Mouse (Mus musculus) right cerebral cortex, postnatal 25 days (tissue): ENCODE measurements around the gene Ptprk.

Experiments used
- DNase-seq: peaks from one replicate; pipeline ENCODE4 v3.0.0; 2022

Gene Ptprk

DNA sequence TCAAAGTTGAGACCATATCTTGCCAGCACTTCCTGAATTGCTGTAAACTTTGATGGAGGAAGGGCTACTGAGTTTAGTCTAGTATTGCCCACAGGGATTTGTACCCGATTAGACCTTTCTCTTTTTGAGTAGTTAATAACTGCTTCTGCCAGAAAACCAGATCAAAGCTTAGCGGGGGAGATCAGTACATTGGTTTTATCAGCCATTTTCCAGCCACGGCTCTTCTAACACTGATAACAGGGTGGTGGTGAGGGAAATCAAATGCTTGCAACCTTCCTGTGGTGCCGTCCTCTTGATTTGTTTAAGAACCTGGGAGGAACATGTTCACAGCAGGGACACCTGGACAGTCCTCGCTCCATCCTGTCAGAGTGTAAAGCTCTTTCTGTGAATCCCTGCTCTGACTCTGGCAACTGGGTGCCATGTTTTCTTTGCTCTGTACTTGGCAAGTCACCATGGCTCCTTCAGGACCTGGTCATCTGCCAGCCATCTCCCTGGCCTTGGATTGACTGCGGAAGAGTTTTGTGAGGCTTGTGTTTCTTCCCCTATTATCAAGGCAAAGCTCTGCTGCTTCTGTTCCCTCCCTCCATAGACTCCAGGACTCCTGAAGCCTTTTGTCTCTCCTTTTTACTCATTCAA, 231.9 kb downstream of the Ptprk start:
- no peak for DNase-seq

DNA sequence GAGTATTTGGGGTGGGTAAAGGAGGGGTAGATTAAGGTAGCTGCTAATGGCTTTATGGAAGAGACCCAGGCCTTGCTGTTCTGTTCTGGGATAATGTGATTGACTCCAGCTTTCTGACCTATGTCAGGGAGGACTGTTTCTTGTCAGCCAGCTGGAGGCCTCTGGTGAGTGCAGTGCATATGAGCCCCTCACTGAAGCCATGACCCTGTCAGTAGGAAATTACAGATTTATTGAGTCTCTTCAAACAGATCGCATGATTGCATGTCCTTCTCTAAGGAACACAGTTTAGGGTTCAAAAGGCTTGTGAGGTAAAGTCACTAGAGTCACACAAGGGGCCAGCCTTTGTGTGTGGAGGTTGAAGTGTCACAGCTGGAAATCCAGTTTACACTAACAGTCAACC, 236.7 kb downstream of the Ptprk start:
- DNase-seq: no peak

DNA sequence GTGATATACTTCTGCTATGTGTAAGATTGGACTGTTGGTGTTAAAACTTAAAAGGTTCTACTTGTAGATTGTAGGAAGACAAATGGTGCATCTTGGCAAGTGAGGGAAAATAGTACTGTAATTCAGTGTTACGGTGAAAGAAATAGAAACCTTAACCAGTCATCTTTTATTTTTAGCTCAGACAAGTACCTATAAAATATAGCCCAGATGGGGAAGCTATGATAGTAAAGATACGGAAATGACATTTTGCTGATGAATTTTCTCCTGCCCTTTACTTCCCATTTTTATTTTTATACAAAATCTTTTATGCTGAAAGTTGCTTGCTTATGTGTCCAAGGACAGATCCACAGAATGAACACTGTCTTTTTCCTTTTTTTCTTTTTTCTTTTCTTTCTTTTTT, 248.4 kb downstream of the Ptprk start:
- DNase-seq: no peak

DNA sequence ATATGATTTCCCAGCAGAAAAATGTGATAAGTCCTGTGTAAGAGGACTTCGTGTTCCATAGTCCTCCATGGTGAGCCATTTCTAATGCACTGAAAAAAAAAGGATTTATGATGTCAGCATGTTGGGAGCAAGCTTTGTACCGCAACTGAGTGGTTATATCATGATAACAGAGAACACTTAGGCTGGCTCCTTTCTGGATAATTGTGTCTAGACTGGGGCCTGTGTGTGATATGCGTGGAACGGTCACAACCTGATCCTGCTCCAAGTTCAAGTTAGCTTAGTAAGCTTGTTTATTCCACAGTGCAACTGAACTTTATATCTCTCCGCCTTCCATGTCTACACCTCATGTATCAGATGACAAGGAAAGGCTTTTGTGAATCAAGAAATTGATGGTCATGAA, 260.6 kb downstream of the Ptprk start:
- no peak for DNase-seq

DNA sequence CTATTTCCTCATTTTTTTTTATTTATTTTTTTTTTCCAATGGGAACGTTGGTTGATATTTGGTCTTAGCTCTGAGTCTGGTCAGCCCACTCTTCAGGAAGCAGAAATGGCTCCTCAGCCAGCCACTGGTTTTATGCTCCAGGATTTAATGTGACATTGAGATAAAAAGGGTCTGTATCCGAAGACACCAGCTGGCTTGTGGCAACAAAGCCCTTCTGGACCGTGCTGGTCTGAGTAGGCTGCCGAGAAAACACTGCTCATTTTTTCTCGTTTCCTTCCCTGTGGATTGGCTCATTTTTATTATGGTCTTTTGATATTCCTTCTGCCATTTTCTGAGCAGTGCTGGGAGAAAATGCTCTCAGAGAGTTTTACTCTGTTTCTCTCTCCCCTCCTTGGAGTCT, 263.9 kb downstream of the Ptprk start:
- DNase-seq: no peak

DNA sequence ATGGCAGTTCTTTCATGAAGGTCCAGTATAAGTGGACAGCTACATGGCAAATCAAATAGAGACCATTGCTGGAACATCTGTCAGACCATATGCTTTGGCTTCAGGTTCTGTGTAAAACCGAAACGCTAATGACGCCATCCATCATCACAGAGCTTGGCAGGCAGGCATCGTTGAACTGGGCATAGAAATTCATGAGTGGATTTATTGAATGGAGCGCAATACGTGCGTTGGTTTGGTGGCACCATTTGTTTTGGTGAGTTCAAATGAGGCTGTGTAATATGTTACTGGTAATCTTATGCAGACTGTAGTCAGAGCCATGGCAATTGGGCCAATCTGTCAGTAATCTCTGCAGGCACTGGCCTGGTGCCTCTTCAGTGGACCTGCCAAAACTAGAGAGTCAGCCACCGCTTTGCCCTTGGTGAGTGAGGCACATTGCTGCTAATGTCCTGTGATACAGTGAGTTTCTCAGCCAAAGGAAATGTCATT, 270.6 kb downstream of the Ptprk start:
- DNase-seq: no peak

DNA sequence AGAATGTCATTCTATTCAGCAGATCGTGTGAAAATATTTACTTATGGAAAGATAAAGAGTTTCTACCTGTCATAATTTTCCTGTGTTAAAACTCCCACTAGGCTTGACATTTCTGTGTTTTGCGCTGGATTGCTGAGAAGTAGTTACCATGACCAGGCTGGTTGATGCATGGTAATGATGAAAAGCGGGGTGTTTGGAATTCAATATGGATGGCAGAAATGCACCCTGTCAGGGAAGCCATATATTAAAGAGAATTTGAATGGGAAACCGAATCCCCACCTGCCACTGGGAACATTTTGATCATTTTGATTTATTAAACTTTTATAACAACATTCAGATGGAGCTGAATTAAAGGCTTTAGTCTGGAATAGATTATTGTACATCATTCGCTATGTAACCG, 290.7 kb downstream of the Ptprk start:
- DNase-seq: no peak

DNA sequence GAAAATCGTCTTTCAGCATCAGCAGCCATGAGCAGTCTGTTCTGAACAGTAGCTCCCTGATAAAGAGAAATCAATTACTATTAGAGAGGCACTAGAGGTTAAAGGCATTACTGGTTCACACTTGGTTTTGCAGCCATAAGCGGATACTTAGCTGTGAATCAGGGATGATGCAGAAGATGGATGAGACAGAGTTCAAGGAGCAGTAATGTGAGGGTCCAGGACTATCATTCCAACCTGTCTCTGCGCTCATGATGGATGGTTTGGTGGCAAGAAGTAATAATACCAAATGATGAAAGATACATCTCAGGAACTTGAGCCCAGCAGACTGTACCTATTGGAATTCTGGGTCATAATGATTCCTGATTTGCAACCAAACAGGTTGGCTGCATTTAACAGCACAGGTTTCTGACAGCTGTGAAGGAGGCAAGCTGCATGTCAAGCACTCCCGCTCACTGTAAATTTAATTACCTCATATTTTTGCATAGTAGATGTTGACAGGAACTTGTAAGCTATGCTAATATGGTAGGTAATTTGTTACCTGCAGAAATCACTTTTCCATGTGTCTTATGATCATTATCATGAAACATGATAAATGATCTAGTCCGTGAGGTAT, 291.6 kb downstream of the Ptprk start:
- DNase-seq: no peak

DNA sequence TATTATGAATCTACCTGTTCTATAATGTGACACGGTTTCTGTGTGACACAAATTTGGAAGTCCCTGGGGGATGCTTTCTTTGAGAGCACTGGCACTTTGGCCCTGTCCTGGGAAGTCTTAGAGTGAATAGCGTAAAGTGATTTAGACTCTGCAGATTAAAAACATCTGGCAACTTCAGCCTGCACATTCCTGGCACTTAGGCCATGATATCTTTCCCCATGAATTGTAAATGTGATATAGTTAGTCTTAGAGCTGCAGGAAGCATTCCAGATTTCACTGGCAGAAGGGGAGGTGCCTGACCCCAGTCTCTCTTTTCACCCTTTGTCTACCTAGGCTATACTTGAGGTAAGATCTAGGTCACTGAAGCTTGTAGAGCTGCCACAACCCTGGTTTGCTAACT, 295.2 kb downstream of the Ptprk start:
- no peak for DNase-seq

DNA sequence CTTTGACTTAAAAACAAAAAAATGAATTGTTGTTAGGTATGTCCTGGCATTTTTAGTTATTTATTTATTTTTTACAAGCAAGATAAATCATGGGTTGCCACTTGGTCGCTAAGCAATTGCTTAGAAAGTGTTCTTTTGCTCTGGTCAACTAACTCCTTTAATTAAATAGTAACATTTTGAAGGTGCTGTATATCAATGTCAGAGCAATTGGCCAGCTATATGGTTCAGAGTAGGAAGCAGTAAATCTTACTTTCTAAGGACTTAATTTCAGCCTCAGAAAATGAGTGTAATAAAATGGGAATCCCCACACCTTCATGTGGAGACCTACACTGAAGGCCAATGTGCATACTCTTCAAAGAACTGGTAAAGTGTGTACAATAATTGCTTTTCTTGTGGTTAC, 300.3 kb downstream of the Ptprk start:
- DNase-seq: no peak

DNA sequence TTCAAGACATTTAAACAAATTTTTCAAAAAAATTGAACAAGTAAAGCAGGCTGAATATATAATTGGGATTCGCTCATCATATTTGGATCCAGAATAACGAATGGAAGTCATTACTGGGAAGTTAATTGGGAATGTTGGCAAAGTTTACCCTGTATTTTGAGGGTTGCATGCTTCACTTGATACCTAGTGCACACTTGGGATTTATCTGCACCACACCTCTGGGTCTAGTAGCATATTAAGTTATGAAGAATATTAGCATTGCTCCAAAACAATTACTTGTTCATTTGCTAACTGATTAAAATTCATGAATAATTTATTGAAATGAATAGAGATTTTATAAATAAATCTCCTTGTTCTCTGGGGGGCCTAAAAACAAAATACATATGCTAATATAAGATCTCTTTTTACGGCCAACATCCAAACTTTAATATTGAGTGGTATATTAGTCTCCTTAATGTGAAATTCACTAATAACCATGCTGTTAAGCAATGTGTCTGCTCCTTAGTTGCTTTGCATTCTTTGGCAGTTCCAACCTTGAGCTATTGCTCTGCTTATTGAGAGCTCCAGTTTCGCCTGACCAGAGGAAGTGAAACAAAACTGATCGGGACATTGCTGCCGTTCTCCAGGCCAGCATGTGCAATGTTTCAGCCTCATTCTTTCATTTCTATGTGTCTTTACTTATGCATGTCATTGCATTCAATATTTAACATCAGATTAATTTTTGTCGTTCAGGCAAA, 305.3 kb downstream of the Ptprk start:
- DNase-seq: no peak

DNA sequence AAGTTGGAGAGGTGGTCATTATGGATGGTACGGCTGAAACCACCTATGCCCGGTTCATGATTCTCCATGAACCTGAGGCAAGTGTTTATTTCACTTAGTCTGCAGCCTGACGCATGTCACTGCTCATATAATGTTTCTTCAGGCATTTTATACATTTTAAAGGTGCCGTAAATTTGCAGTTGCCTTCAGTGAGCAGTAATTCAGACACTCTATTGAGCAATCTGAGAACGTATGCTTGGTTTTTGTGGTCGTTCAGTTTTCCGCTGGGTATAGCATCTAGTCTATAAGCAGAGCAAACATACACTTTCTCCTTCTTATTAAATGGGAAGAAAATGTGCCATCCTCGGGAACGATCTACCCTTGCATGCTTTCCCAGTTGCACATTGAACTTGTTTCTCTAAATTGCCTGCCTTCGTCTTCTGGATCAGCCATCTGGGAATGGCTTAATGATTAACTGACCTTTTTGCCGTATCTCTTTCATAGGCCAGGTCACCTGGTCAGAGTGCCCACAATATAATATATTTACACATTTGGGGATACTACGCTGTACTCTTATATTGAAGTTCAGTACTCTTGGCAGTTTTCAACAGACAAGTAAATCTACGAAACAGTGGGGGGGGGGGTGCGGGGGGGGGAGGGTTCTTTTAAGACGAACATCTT, 313.1 kb downstream of the Ptprk start:
- no peak for DNase-seq

DNA sequence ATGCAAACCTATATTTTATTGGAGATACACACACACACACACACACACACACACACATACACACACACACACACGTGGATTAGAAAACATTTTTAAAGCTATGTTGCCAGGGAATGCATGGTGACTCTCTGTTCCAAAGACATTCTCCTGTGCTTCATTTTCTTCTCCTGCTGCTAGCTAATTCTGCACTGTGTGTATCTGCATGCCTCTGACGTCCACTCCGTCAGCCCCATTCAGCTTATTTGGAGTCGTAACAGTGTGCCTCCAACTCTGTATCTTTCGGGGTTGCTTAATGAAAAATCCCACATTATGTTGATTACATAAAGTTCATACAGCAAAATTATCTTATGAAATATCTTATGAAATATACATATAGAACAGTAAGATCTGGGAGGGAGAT, 316.5 kb downstream of the Ptprk start:
- DNase-seq: no peak

DNA sequence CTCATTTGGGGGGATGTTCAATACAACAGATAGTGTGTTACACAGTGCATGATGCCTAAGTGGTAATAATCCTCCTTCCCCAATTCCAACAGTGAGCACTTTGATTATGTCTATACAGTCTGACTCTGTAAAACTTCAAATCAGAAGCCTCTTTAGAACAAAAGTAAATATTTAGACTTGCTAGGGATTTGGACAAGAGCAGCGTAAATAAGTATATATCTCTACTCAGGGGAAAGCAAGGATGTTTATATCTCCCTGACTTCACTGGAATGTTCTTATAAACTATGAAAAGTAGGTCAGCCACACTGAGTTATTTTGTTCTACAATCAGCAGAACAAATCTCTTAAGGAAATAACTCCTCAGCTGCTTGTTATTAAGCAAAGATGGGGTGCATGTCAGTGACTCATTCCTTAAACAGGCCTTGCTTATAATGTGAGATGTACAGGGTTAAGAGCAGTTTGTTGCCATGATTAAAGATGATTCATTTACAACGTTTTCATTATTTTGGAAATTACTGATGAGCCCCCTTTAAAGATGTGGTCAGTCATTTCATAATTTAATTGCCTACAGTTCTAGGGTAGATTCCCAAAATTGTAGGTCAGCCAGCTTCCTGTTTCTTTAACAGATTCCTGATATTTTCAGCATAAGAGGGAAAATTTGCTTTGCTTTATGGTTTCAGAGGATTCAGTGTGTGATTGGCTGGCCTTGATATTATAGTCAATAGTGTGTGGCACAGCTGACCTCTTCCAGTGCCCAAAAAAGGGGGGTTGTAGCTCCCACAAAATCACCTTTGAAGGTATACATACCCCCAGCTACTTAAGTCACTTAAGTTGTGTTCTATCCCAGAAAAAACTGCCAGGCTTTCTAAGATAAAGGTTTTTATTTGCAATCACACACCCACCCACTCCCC, 321.2 kb downstream of the Ptprk start:
- no peak for DNase-seq

DNA sequence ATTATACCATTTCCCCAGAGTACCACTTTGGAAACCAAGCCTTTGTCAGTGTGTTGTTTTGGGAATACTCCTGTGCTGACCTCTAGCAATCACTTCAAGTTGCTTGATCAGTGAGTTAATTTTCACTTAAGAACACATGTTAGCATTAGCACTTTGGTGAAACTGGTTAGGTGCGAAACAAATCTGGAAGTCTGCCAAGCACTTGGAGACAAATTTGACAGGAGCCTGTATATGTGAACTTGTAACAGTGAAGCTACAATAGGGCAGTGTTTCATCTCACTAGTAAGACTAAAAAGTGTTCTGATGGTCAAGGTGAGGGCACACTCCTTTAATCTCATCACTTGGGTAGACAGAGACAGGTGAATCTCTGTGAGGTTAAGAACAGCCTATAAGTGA, 321.9 kb downstream of the Ptprk start:
- DNase-seq: no peak

DNA sequence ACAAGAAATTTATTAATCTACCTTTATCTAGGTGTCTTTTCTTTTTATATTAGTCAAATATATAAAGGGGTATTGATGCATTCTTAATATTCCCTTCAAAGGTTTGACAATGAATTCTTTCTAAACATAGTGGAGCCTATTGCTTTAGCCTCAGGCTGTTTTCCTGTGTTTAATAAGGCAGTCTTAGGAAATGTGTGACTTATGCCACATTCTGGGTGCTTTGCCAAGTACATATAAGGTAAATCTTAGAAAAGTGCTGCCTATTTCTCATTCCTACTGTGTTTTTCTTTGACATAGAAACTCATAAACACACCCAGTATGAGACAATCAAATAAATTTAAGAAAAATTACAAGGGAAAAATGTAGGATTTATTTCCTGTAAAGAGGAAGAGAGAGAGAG, 327.2 kb downstream of the Ptprk start:
- no peak for DNase-seq

DNA sequence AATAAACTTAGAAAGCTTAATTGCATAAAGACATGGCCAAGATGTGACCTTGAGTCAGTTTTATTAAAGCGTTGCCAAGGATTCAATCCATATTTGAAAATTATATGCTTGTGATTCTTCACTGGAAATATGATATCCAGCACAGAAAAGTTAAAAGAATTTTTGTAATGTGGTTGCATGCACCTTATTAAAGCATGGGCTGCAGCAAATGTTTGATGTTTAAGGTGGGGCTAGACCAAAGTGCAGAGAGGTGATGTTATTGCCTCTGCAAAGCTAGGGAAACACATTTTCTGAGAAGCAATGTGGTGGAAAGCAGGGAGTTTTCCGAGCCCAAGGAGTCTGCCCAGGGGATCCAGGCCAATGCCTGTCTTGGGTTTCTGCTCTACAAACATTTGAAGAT, 334.4 kb downstream of the Ptprk start:
- DNase-seq: no peak

DNA sequence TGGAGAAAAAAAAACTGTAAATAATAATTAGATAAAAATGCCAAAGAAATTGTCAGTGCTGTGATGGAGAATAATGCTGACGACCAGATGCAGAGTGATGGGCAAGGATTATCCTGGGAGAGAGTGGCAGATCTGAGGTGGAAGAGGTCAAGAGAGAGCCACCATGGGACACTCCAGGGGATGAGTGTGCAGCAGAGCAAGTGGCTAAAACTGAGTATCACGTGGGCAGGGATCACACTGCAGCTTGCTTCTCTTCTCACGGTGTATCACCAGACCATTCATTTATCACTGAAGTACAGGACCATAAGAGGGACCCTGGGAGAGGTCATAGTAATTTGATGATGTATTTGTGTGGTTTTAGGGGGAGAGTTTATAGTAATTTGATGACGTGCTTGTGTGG, 340.2 kb downstream of the Ptprk start:
- no peak for DNase-seq

DNA sequence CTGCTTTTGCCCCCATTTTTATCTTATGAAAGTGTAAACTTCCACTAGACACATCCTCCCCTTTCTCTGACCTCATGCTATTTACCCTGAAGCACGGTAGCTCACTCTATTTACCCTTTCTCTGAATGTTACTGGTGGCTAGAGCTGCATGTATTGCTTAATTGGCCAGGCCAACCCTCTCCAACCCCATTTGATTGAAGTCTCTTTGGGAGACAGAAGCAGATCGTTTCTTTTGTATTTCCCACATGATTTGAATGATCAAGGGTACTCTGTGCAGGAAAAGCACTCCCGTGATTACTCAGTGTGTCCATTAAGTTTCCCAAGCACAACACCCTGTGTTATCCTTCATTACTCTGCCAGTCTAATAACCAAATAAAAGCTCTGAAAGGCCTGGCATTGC, 348.0 kb downstream of the Ptprk start:
- no peak for DNase-seq

DNA sequence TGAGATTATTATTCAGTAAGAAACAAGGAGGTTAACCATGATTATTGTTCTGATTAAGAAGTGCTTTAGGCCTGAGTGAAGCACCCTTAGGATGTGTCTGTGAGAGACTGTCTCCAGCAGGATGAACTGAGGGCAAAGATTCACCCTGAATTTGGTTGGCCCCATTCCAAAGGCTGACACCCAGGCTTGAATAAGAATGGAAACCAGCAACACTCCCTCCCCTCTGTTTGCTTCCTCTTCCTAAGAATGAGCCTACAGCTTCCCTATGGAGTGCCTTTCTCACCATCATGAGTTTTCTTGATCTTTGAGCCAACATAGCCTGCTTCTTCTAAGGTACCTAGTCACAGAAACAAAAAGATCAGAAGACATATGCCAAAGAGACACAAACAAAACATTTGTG, 350.8 kb downstream of the Ptprk start:
- no peak for DNase-seq

DNA sequence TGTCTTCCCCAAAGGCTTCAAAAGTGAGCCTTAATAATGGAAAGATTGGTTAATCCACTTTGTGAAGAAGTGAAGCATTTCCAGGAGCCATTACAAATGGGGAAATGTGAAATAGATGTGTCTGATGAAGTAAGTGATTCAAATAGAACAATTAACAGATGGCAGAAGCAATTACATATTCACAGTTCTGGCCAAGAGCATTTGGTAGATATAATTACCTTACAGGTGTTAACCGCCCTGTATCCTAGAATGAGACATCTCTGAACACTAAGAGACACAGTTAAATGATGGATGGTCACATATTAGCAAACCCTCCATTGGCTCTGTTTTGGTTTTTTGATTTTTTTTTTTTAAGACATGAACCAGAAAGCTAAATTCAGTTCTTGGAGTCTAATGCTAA, 361.5 kb downstream of the Ptprk start:
- no peak for DNase-seq

DNA sequence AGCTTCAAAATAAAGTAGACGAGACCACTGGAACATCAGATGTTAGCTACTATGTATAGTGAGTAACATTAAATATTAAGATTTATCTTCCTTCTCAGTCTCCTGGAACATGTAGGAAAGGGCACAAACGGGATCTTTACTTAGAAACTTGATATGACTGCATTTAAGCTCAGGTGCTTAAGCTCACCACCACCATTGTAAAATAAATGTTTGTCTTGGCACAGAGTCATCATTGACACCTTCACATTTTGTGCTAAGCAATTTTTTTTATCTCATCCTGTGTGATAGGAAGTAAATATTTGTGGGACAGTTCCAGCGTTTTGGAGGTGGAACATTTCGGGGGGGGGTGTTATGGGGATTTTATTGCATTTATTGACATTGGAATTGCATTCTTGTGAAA, 375.2 kb downstream of the Ptprk start:
- DNase-seq: no peak

DNA sequence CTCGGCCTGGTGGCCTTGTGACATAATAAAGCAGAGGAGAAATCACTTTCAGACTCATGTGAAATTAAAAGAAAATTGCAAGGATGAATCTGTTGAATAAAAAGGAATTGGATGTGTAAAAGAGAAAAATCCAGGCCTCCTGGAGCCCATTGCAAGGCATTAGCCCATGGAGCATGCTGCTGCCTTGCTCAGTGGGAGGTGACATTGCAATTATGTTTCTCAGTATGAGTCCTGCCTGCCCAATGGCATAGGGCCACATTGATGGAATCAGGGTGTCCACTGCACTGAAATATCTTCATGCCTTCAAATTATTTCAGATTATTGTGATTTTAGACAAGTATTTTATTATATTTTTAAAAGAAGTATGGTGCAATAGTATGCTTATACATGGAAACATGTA, 376.0 kb downstream of the Ptprk start:
- DNase-seq: no peak
